Mouse (Mus musculus) liver (tissue): ENCODE measurements around the gene Tulp1.
"Not testable (repeated sequence)": the region's sequence is repeated elsewhere in the genome, so short reads cannot be mapped to it uniquely, and the experiment has no call there.

ENCODE experiments used
- DNase-seq: peaks from one replicate; pipeline ENCODE4 v3.0.0-alpha.2; 2020; ENCODE audit warnings: mixed read lengths

The Tulp1 gene

DNA sequence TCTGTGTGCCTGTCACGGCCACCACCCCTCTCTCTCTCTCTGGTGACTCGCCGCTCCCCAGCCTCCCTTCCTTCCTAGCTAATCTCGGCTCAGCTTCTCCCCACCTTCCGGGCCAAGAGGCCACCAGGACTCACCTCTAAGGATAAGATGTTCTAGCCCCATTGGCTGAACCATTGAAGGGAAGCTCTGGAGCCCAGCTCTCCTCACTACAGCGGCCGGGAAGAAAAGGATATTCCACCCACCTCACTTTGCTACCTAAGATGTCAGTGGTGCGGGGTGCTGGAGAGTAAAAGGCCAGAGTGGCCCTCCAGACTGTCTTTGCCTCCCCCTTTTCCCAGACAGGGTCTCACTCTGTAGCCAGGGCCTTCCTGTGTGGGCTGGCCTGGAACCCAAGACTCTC lies at the start of gene Tulp1:
Gene Tulp1 (minus strand): TSS at position 101 of the 400 bp plus-strand sequence.
- no peak for DNase-seq

DNA sequence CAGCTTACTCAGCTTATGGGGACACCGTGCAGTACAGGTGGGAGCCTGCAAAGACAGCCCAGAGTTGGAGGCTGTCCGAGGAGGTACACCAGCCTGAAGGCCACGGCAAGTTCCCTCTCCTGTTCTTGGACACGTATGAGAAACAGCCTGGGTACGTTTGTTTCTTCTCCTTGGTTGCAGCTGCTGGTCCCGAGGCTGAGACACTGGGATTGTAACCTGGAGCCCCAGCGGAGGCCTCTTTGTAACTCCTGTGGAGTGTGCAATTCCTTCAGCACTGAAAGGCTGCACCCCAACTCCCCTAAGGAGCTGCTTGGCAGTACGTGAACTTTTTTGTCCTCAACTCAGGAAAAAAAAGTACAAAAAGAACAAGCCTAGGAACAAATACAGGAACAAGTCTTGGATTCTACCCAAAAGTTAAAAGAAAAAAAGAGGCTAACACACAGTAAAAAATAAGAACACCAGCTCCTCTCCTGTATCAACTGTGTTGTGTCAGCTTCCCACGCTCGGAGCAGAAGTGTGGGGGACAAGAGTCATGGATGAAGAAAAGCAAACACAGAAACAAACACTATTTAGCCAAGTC lies 46.4 kb upstream of the Tulp1 start:
- no peak for DNase-seq

DNA sequence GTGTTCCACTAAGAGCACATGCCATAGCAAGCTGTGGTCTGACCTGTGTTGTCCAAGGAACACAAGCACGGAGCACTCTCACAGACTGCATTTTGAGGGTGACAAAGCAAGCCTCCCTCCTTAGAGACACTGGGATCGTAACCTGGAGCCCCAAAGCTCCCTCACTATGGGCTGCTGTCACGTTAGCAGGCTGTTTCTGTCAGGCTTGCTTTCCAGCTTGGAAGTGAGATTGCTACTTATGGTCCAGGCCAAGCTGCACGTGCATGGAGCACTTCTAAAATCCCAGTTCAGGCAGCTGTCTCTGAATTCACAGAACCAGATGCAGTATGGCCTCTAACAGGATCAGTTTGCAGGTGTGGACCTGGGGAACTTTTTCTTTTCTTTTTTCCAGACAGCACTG lies 45.7 kb upstream of the Tulp1 start:
- no peak for DNase-seq

DNA sequence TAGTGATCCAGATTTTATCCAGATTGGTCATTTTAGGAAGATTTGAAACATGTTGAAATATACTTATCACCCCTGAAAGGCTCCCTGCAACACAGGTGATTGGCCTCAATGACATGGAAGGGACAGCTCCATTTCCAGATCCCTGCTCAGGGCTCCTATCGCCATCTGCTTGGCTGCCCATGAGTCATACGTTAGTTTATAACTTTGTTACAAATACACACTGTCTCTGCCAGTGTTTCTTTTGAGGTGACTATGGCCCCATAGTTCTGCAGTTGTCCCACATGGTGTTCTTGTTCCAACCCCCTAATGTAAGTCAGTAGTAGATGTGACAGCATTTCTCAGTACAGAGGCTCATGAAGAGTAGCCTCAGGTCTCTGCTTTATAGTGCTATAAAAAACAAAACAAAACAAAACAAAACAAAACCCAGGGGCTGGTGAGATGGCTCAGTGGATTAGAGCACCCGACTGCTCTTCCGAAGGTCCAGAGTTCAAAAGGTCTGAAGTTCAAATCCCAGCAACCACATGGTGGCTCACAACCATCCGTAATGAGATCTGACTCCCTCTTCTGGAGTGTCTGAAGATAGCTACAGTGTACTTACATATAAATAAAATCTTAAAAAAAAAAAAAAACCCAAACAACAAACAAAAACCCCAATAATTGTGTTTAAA lies 43.4 kb upstream of the Tulp1 start:
- no peak for DNase-seq

DNA sequence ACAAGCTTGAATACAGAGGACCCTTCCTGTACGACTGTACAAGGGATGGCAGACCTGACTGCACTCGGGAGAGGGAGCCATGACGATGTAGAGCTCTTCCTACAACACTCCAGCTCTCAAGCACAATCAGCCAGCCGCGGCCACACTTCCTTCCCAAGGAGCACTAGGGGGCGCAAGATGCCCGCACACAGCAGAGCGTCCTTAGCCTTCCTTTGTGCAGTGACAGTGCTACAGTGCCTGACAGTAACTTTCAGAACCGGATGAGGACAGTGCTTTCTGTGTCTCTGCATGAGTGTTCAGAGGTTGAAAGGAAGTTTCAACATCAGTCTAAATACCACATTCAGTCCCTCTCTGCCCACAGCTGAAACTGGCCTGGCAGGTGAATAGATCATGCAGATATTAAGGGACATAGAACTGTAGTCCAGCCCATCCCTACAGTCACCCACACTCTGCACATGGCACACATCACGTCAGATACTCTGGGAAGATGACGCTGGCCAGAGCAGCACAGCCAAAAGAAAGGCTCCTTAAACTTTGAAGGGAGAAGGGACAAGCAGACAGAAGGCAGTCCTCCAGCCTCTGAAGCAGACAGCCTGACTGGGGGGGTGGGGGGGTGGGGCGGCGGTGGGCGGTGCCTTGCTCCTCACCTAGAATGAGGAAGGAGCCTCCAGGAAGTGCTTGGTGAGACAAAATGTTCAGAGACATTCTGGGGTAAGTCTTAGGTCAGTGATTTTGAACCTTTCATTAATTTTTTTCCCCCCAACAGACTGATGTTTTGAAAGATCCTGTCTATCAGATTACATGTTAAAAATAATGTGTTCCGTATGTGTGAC lies 42.6 kb upstream of the Tulp1 start:
- DNase-seq, result peak; percentile 68

DNA sequence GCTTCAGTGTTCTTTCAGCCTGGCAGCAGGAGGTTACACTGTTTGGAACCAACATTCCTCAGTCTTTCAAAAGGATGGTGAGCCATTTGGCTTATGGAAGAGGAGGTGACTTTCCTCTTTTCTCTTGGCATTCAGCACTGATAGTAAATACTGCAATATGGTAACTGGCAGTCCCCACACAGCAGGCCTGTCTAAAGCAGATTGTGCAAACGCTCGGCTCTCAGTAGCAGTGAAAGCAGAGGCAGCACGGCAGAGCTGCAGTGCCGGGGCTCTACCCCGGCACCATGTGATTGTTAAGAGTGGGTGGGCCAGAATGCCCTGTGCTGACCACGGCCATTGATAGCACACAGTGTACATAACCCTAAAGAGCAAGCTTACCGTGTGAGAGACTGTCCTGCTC lies 41.4 kb upstream of the Tulp1 start:
- DNase-seq, result no peak

DNA sequence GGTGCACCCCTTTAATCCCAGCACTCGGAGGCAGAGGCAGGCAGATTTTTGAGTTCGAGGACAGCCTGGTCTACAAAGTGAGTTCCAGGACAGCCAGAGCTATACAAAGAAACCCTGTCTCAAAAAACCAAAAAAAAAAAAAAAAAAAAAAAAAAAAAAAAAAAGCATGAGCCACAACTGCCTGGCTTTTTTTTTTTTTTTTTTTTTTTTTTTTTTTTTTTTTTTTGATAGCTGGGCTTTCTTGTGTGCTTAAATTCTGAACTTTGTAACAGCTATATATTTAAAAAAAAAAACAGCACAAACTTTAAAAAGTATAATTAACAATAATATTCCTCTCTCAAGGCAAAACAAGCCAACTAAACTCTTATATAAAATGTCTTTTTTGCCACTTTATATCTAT lies 39.7 kb upstream of the Tulp1 start:
- not testable (repeated sequence) for DNase-seq

DNA sequence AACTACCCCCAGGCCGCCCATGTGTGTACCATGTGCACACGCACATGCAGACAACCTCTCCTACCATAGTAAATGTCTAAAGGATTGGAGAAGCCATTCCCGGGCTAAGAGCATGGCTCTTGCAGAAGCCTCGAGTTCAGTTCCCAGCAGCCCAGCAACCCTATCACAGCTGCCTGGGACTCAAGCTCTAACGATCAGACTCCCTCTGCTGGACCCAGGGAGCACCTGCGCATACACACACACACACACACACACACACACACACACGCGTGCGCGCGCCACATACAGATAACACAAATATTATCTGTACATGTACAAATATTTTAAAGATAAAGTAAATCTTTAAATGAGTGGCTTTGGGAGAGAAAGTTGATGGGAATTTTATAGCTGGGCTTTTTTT lies 39.3 kb upstream of the Tulp1 start:
- DNase-seq, result no peak

DNA sequence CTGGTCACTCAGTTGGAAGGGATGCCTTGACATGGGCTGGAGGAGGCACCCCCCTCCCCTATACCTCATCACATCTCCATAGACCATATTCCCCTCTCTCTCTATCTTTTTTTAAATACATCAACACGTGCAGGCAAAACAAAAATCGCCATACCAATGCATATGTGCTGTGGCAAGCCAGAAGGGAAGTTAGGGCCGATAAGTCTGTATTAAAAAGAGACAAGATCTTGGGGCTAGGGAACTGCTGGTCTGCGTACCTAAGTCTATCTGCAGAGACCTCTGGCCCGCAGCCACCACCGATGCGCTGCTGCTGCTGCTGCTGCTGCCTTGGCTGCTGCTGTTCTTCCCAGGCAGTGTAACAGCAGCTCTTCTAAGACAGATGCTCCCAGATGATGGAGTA lies 30.0 kb upstream of the Tulp1 start:
- DNase-seq, result no peak

DNA sequence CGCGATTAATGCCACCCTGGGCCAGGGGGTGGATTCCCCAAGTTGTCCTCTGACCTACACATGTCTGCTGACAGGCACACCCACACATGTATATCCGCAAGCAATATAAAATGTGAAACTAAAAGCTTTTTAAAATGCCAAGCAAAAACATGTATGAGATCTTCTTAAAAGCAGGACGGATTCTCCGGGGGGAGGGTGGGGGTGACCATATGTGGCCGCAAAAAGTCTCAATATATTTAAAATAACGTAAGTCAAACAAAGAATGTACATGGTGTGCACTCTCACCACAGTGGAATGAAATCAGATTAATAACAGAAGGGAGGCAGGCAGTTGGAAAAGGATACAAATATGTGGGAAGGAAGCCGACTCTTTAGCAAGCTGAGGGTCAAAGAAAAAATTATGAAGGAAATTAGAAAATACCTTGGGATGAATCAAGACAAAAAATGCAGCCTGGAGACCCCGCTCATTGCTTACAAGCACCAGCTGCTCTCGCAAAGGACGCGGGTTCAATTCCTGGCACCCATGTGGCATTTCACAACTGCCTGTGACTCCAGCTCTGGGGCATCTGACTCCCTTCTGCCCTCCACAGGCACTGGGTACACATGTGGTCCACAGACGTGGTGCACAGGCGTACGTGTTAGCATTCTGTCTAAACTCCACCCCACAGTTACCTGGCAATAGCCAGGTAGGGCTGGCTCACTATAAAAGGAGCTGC lies 29.2 kb upstream of the Tulp1 start:
- no peak for DNase-seq

DNA sequence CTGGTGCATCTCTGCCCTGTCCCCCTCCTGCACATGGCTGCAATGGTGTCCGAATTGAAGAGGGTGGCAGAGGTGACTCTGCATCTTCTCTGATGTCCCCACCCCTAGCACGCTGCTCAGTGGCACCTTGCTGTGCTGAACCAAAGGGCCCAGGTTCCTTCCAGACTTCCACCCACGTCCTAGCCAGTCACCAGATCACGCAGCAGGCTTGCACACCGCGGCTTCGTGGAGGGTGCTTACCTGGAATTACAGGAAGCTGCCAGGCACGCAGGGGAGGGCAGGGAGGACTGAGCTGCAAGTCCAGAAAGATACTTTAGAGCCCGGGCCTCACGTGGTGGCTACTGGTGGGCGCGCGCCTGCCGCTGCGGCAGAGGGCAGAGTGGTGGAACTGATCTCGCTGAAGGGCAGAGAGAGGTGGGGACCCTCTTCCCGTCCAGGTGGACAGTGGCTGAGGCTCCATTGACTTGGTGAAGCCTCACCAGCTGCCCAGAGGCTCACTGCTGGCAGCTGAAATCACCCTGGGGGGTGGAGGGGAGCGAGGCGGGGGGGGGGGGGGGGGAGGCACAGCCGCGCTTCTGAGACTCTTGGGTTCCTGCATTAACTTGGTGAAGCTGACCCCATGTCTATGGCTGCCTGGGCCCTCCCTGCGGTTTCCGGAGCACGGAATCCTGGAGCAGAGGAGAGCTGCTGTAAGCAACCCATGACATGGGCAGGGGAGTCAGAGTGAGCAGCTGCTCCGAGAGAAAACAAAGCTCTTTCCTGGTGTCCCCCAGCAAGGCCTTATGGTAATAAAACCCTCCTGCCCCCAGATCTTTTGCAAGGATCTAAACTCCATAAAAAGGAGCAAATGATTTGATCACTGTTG lies 26.8 kb upstream of the Tulp1 start:
- peak; percentile 26 for DNase-seq

DNA sequence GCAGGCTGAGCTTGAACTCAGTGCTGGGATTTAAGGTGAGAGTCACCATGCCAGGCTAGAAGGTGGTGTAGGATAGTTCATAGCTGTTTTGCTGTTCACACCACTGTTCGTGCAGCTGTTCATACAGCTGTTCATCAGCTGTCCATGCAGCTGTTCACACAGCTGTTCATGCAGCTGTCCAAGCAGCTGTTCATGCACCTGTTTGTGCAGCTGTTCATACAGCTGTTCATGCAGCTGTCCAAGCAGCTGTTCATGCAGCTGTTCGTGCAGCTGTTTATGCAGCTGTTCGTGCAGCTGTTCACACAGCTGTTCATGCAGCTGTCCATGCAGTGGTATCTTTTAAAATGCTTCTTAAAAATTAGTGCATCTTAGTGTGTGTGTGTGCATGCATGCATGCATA lies 23.5 kb upstream of the Tulp1 start:
- DNase-seq, result no peak

DNA sequence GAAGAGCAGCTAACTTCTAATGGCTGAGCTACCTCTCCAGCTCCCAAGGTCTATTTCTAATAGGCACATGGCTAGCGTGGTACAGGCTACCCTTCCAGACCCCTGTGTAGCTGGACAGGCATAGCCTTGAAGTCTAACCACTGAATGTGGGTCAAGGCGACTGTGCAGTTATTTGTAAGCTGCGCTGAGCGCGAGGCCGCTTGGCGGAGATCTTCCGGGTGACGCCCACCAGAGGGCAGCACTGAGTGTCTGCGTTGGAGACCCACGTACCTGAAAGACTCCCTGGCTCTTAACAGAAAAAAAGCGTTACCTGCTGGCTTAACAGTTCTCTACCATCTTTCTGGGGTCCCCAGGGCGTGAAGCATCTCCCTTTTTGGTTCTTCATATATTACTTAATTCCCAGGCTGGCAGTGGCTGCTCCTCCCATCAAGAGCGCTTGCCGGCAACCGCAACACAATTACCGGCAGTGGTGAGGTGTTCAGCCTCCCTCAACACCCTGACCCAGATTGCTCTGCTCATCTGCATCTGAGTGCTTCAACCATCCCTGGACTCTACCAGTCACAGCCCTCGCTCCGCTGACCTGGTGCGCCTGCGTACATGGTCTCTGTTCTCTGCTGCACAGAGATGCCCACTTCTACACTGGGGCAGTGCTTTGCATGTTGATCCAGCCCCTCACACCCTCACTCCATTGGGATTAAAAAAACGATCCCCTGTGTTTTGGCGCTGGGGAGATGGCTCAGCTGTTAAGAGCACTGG lies 21.3 kb upstream of the Tulp1 start:
- DNase-seq, result peak; percentile 78

DNA sequence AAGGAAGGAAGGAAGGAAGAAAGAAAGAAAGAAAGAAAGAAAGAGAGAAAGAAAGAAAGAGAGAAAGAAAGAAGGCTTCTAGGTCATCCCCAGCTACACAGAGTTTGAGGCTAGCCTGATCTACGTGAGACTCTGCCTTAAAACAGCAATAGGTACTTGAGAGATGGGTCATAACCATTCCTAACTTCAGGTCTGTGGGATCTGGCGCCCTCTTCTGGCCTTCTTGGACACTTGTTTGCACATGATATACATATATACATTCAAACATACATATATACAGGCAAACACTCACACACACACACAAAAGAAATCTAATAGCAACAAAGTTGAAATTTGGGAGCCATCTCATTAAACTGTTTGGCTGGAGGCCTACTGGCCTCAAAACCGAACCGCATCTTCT lies 19.3 kb upstream of the Tulp1 start:
- DNase-seq, result peak; percentile 39

DNA sequence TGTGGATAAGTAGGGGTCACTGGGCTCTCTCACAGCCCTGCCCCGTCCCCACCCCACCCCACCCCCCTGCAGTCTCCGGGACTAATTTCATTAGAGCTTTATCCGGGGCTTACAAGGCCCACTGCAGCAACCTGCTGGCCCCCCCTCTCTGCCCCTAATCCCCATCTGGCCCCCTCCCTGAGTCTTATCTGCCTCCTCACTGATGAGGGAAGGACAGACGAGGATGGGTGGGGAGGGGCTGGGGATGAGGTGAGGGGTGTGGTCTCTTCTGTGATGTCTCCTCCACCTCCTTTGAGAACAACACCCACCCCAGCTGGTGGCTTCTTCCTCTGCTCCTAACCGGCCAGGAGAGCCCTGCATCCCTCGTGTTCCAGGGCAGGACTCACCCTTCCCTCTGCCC lies 15.2 kb upstream of the Tulp1 start:
- no peak for DNase-seq

DNA sequence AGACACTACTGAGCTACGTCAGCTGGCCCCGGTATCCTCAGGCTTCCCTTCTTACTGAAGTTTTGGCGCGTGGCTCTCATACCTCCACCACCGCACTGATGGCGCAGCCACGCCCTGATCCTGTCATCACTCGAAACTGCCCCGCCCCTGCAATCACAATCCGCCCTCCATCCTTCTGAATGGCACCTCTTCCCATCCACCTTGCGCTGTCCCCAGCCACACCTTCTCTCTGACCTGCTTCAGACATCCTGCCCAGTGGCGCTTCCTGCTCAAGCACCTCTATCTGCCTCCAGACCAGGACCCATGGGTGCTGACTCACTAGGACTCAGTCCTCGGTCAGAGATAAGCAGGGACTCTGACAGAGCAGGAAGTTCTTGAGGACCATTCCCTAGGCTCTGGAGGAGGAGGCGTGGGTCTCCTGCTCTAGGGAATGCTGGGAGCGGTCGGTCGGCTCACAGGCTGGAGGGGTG lies 10.6 kb upstream of the Tulp1 start:
- DNase-seq, result peak; percentile 20

DNA sequence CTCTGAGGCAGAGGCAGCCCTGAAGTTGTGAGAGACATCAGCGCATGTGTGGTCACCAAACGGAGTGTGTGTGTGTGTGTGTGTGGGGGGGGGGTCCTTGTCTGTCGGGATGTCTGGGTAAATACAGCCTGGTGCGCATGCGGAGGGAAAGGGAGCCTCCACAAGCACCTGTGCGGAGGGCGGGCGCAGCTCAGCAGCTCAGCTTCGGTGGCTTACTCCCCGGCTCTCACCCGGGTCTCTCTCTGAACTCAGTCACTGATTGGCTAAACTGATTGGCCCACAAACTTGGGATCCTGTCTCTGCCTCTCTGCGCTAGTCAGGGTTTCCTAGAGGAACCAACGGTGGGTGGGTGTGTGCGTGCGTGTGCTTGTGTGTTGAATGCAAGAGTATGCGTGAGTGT lies 9.5 kb upstream of the Tulp1 start:
- no peak for DNase-seq

DNA sequence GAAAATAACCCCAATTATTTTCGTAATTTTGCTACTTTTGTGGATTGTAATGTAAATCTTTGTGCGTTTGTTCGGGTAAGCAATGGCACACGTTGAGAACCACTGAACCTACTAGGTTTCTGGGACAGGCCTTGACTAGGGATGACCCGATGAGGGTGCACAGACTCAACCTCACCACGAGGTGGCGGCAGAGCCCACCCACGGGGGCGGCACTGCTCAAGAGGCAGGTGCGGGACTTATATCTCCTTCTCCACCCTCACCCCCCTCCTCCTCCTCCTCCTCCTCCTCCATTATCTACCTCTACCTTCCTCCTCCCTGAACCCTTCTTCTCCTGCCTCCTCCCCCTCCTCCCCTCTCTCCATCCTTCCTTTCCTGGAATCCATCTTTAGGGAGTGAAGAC lies 8.8 kb upstream of the Tulp1 start:
- DNase-seq, result peak; percentile 70

DNA sequence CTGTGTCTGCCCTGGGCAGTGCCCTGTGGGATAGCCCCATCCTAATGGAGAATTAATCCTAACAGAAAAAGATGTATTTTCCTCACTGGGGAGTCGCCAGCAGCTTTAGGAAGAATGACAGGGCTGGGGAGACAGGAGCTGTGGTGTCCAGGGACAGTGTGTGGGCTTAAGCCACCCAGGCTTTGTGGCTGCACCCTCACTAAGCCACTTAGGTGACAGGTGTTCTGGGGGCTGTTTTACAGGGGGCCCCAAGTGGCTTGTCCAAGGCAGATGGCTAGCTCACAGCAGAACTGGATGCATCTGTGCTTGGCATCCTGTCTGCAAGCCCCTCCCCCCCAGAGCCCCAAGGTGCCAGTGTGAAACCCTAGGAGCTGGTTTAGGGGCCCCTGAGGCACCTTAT lies 6.9 kb upstream of the Tulp1 start:
- DNase-seq, result no peak

DNA sequence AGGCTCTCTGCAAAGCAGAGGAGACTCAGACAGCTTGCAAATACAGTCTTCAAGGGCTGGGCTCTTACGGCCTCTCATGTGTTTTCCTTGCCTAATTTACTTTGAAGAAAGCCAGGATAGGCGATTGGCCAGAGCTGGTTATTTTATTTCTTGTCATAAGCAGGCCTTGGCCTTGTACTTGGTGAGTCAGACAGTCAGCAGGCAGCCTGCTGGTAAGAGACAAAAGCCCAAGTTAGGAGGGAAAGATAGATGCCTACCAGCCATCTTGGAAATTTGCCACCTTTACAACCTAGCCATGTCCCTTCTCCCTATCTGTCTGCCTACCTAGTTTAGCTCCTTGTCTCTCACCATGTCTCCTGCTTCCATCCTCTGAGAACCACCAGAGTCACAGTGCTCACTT lies 6.3 kb upstream of the Tulp1 start:
- no peak for DNase-seq

DNA sequence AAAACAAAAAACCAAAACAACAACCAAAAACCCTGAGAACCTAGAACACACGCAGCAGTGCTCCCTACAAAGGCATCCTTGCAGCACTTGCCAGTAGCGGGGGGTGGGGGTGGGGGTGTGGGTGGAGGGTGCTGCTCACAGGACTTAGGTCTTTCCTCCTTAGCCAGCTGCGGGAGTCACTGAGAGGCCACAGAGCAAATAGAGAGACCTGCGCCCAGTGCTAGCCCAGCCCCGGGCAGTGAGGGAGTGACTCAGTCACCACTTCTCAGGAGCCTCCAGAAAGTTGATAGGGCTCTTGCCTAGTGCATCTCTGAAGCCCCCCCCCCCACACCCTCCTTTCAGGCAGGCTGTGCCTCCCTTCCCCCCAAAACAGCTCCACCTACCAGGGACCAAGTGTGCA lies 4.0 kb upstream of the Tulp1 start:
- DNase-seq, result no peak

DNA sequence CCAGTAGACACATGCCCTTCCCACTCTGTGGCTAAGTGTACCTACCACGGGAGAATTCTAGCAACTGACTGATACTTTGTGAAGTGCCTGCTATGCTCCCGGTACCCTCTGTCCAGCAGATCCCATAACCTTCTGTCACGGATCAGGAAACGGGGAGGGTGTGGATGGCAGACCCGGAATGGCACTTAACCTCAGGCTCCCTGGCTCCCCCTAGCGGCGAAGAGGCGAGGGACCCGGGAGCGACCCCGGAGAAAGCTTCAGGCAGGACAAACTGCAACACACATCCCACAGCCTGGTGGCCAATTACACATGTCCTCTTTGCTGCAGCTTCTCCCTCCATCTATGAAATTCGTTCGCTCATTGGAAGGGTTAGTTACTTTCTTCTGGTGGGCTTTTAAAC lies 3.4 kb upstream of the Tulp1 start:
- DNase-seq, result peak; percentile 85
